Mouse (Mus musculus): ENCODE data around the gene Micall2. TPM values are rescaled to one million over a fixed set of nuclear protein-coding genes. Genes with fewer than 3 reads are reported as not detected.

Micall2 gene
- polyA plus RNA-seq, 1 experiment from 2014 or later = 10.2 TPM

- Histone ChIP-seq H3K9me3 (no peaks in the 10 kb centered on the region), H3K4me3 (no peak overlapping the region), H3K27ac (no peak overlapping the region), H3K36me3 (no peaks in the 10 kb centered on the region), H3K4me1 (replicated peaks) (peaks cover 21% of the 10 kb centered on the region), H3K27me3 (ENCODE audit: insufficient read depth, poor library complexity, severe bottlenecking) (peaks cover 97% of the 10 kb centered on the region)
- DNase-seq (ENCODE audit: low spot score) = no peak
- 70% methylated on average over 7 of the region's 8 CpGs for WGBS
Measured at GRCm38 (mm10) chr5:139661713-139662112, 74.4 kb downstream of the Micall2 start.

- 1% methylated on average over 18 of the region's 18 CpGs for WGBS
- Histone ChIP-seq H3K4me1 (replicated peaks) (peaks cover 25% of the 10 kb centered on the region), H3K27ac (peak overlapping the region; percentile 29; the same call in 1 of the 2 replicates), H3K9me3 (no peaks in the 10 kb centered on the region), H3K4me3 (peak overlapping the region; percentile 42), H3K36me3 (no peaks in the 10 kb centered on the region), H3K27me3 (ENCODE audit: insufficient read depth, poor library complexity, severe bottlenecking) (peaks cover 89% of the 10 kb centered on the region)
- peak; percentile 48 for DNase-seq (ENCODE audit: low spot score)
Measured at GRCm38 (mm10) chr5:139659307-139659706, 76.8 kb downstream of the Micall2 start.

- Histone ChIP-seq H3K36me3 (no peaks in the 10 kb centered on the region), H3K27ac (peak overlapping the region; percentile 29; the same call in 1 of the 2 replicates), H3K4me1 (replicated peaks) (peaks cover 23% of the 10 kb centered on the region), H3K4me3 (peak overlapping the region; percentile 42), H3K27me3 (ENCODE audit: insufficient read depth, poor library complexity, severe bottlenecking) (peaks cover 84% of the 10 kb centered on the region), H3K9me3 (no peaks in the 10 kb centered on the region)
- WGBS = 24% methylated on average over 7 of the region's 7 CpGs
- no peak for DNase-seq (ENCODE audit: low spot score)
Measured at GRCm38 (mm10) chr5:139658865-139659264, 77.3 kb downstream of the Micall2 start.

- Histone ChIP-seq H3K27ac (no peak overlapping the region), H3K27me3 (ENCODE audit: insufficient read depth, poor library complexity, severe bottlenecking) (peaks cover 84% of the 10 kb centered on the region), H3K4me3 (no peak overlapping the region), H3K36me3 (no peaks in the 10 kb centered on the region), H3K4me1 (replicated peaks) (peaks cover 25% of the 10 kb centered on the region), H3K9me3 (no peaks in the 10 kb centered on the region)
- no peak for DNase-seq (ENCODE audit: low spot score)
- WGBS = 72% methylated on average over 10 of the region's 10 CpGs
Measured at GRCm38 (mm10) chr5:139657959-139658602, 78.1 kb downstream of the Micall2 start.

Other genes with a start within 250 kb of the Micall2 start
- gene Uncx, start 192.8 kb downstream of the Micall2 start, polyA plus RNA-seq (2016; fragmentation: Nextera tagmentation; extraction: Ambion mirVana) = 14.0 and 61.1 TPM in 2 replicates
- gene Ints1, start 39.3 kb upstream of the Micall2 start, polyA plus RNA-seq (2016; fragmentation: Nextera tagmentation; extraction: Ambion mirVana) = 34.8 and 39.0 TPM in 2 replicates
- gene Mafk, start 55.2 kb upstream of the Micall2 start, polyA plus RNA-seq (2016; fragmentation: Nextera tagmentation; extraction: Ambion mirVana) = 9.9 and 10.1 TPM in 2 replicates
- gene Tmem184a, start 83.6 kb upstream of the Micall2 start, polyA plus RNA-seq (2016; fragmentation: Nextera tagmentation; extraction: Ambion mirVana) = 1.5 and 1.8 TPM in 2 replicates
- gene Gm26938, start 90.1 kb upstream of the Micall2 start, polyA plus RNA-seq (2016; fragmentation: Nextera tagmentation; extraction: Ambion mirVana) = not detected in 2 replicates
- gene Psmg3, start 90.5 kb upstream of the Micall2 start, polyA plus RNA-seq (2016; fragmentation: Nextera tagmentation; extraction: Ambion mirVana) = 97.5 and 97.7 TPM in 2 replicates
- gene Elfn1, start 171.6 kb upstream of the Micall2 start, polyA plus RNA-seq (2016; fragmentation: Nextera tagmentation; extraction: Ambion mirVana) = 0.31 and 2.6 TPM in 2 replicates